Mouse (Mus musculus) fibroblast of lung, adult 2 months (primary cell): ENCODE measurements at regions not wholly inside any gene's neighbourhood (a gene's known extent, or its start where the extent isn't known, plus 50 kb on each side); places are given as distances from the start of the nearest gene placed in this dataset.

Experiments
- DNase-seq: peaks from one replicate; pipeline ENCODE4 v3.0.0-alpha.2; 2011; ENCODE audit warnings: low read depth

- no peak for DNase-seq
Observed at GRCm38 (mm10) chr2:148290326-148290725, 104.8 kb upstream of the Sstr4 start.

GRCm38 (mm10) chr2:148292442-148292841 is 102.7 kb upstream of the Sstr4 start:
- no peak for DNase-seq

GRCm38 (mm10) chr2:148292895-148293294 is 102.2 kb upstream of the Sstr4 start:
- DNase-seq = no peak

- DNase-seq = no peak
Observed at GRCm38 (mm10) chr2:148300879-148301278, 94.3 kb upstream of the Sstr4 start.

- DNase-seq = no peak
Observed at GRCm38 (mm10) chr2:148312255-148312654, 82.9 kb upstream of the Sstr4 start.

- DNase-seq = no peak
Observed at GRCm38 (mm10) chr2:148320896-148321295, 74.2 kb upstream of the Sstr4 start.

- peak; percentile 49 for DNase-seq
Observed at GRCm38 (mm10) chr2:148325362-148325761, 69.8 kb upstream of the Sstr4 start.

GRCm38 (mm10) chr2:148325854-148326387 is 69.2 kb upstream of the Sstr4 start:
- DNase-seq = no peak

GRCm38 (mm10) chr2:148326414-148326813 is 68.7 kb upstream of the Sstr4 start:
- no peak for DNase-seq

GRCm38 (mm10) chr2:148327552-148327951 is 67.6 kb upstream of the Sstr4 start:
- DNase-seq = no peak

- DNase-seq = no peak
Observed at GRCm38 (mm10) chr2:148330368-148330767, 64.8 kb upstream of the Sstr4 start.

GRCm38 (mm10) chr2:148334555-148334954 is 60.6 kb upstream of the Sstr4 start:
- DNase-seq = no peak

GRCm38 (mm10) chr2:148336626-148337025 is 58.5 kb upstream of the Sstr4 start:
- DNase-seq = no peak

GRCm38 (mm10) chr2:148338308-148338768 is 56.8 kb upstream of the Sstr4 start:
- no peak for DNase-seq

- no peak for DNase-seq
Observed at GRCm38 (mm10) chr2:148338894-148339293, 56.2 kb upstream of the Sstr4 start.

- DNase-seq = no peak
Observed at GRCm38 (mm10) chr2:148344193-148344592, 51.0 kb upstream of the Sstr4 start.
